Mouse (Mus musculus) layer of hippocampus, postnatal 14 days (tissue): ENCODE measurements around the gene Gp1ba. TPM values are rescaled to one million over a fixed set of nuclear protein-coding genes. Genes with fewer than 3 reads are reported as not detected.
A peak's percentile ranks its signal among the peaks of the same experiment; 100 is the strongest.

ENCODE experiments used
- DNase-seq, 2 experiments: peaks; one replicate each; pipeline ENCODE4 v3.0.0; 2021 to 2022; ENCODE audit warnings: low spot score in 2 of 2, mixed read lengths in 1 of 2
- total RNA-seq, 2 experiments: library from RNA; stranded (reverse); gene quantifications; 2 replicates each; pipeline ENCODE4 v1.2.3; 2021

The Gp1ba gene
- total RNA-seq, 2 experiments from 2014 or later = not detected

GRCm38 (mm10) chr11:70628431-70628830 lies 10.5 kb upstream of the Gp1ba start:
- DNase-seq = no peak

- DNase-seq = no peak
Measured at GRCm38 (mm10) chr11:70629557-70629956, 9.4 kb upstream of the Gp1ba start.

- no peak for DNase-seq
Measured at GRCm38 (mm10) chr11:70630129-70630528, 8.8 kb upstream of the Gp1ba start.

DNA sequence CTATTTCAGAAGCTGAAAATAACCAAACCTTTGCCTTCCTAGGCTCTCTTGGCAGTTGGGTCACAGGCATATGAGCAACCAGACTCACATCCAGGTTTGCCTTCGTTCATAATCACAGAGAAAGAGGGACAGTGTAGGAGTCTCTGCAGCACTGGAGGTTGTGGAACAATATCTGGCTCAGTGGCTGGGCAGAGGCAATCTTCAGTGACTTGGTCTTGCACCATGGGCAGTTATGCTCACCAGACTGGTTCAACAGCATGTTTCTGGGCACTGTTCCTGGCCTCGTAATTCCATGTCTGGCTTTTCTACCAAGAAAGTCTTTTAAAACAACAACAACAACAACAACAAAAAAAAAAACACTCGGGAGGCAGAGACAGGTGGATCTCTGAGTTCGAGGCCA lies 3.3 kb upstream of the Gp1ba start:
- DNase-seq = no peak

DNA sequence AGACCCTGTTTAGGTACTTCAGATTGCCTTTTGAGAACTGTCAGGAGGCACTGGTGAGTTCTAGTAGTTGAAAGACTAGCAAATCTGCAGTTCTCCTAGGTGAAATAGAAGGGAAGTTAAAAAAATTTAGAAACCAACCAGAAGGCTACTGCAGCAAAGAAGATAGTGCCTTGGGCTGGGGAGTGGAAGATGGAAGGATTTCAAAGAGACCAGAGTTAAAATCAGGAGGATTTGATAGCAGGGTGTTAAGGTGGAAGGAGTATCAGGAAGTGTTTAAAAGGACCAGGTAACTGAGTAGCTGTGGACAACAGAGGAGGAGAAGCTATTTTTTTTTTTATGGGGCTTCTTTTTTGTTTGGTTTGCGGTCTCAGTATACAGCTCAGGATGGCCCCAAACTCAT lies 1.2 kb upstream of the Gp1ba start:
- no peak for DNase-seq

DNA sequence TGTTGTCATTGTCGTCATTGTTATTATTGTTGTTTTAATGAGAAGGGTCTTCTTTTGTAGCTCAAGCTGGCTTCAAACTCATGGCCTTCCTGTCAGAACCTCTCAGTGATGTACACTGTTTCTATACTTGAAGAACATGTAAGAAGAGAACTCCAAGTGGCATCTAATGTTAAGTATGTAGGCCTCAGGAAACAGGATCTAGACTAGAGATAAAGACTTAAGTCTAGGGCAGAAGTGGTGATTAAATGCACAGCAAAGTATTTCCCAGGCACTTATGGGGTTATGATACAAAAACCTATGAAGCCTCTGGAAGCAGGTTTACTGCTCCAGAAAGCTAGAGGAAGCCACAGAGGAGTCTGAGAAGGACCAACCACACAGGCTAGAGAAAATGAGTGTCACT lies 629 bp upstream of the Gp1ba start:
- DNase-seq = no peak

DNA sequence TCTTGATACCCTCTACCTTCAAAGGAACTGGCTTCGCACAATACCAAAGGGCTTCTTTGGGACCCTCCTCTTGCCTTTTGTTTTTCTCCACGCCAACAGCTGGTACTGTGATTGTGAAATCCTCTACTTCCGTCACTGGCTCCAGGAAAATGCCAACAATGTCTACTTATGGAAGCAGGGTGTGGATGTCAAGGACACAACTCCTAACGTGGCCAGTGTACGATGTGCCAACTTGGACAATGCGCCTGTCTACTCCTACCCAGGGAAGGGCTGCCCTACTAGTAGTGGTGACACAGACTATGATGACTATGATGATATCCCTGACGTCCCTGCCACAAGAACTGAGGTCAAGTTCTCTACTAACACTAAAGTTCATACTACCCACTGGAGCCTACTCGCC lies 1.1 kb downstream of the Gp1ba start:
- DNase-seq = no peak

DNA sequence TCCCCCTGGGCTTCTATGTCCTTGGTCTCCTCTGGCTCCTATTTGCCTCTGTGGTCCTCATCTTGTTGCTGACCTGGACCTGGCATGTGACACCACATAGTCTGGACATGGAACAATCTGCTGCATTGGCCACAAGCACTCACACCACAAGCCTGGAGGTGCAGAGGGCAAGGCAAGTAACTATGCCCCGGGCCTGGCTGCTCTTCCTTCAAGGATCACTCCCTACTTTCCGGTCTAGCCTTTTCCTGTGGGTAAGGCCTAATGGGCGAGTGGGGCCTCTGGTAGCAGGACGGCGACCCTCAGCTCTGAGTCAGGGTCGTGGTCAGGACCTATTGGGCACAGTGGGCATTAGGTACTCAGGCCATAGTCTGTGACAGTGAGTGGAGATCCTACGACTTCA lies 2.3 kb downstream of the Gp1ba start:
- DNase-seq = no peak

- no peak for DNase-seq
Measured at GRCm38 (mm10) chr11:70643051-70643450, 4.1 kb downstream of the Gp1ba start.

- DNase-seq = no peak
Measured at GRCm38 (mm10) chr11:70644564-70645103, 5.7 kb downstream of the Gp1ba start.

- DNase-seq = no peak
Measured at GRCm38 (mm10) chr11:70645461-70646258, 6.7 kb downstream of the Gp1ba start.

DNA sequence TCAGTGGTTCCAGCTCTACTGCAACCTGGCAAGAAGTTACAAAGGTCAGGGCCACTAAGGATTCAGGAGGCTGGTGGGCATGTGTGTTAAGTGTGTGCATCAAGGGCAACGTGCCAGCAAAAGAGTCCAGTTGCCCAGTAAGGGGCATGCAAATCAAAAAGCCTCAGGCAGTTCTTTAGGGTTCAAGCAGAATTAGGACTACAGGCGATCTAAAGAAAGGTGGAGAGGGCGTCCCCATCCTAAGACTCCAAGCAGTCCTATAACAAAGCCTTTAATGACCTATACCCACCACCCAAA lies 7.3 kb downstream of the Gp1ba start:
- no peak for DNase-seq

DNA sequence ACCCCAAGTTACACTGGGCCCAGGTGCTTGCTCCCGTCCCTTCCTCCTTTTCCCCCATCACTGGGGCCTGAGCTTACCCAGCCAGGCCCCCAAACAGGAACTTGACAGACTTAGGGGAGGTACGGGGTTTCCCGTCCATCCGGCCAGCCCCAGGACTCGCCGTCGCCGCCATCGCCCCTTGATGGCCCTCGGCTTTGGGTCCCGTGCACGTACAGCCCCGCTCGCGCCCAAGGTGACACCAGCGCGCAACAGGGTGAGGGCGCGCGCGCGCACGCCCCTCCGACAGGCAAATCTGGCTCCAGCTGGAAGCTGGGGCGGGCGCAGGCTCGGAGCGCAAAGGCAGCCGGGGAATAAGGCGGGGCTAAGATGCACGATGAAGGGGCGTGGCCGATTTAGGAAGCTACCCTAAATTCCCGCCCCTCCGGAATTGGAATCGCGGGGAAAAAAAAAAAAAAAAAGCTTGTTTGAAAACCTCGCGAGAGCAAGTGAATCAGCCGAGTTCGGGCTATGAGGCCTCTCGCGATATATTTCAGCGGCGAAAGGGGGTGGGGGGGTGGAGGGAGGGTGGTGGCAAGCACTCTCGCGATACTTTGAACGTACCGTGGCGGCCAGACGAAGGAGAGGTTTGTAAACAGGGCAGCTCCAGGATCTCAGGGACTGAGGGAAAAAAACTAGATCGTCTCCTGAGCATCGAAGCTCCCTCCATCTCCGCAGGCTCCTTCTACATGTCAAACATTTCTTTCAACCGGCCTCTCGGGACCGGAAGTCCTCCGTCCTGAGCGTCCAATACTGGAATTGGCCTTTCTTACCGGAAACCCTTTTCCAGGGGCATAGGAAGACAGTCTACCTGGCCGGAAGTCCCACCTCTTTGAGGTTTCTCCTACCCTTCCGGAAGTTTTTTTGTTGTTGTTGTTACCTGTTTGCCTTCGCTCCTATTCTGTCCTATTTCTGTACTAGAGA lies 8.0 kb downstream of the Gp1ba start, which contains the start of the genes Rnf167 and Slc25a11:
Gene Rnf167, plus strand, starts transcription at position 545 of the 960 bp plus-strand sequence.
Gene Slc25a11, minus strand, starts transcription at position 789 of the 960 bp plus-strand sequence.
- DNase-seq = peak; percentile 94 to 98

- DNase-seq = no peak
Measured at GRCm38 (mm10) chr11:70647716-70648420, 8.9 kb downstream of the Gp1ba start.

GRCm38 (mm10) chr11:70648512-70648911 lies 9.6 kb downstream of the Gp1ba start:
- DNase-seq = no peak

GRCm38 (mm10) chr11:70649185-70649734 lies 10.3 kb downstream of the Gp1ba start:
- DNase-seq = no peak

- no peak for DNase-seq
Measured at GRCm38 (mm10) chr11:70650322-70651175, 11.6 kb downstream of the Gp1ba start.

GRCm38 (mm10) chr11:70651391-70651790 lies 12.5 kb downstream of the Gp1ba start:
- no peak for DNase-seq

DNA sequence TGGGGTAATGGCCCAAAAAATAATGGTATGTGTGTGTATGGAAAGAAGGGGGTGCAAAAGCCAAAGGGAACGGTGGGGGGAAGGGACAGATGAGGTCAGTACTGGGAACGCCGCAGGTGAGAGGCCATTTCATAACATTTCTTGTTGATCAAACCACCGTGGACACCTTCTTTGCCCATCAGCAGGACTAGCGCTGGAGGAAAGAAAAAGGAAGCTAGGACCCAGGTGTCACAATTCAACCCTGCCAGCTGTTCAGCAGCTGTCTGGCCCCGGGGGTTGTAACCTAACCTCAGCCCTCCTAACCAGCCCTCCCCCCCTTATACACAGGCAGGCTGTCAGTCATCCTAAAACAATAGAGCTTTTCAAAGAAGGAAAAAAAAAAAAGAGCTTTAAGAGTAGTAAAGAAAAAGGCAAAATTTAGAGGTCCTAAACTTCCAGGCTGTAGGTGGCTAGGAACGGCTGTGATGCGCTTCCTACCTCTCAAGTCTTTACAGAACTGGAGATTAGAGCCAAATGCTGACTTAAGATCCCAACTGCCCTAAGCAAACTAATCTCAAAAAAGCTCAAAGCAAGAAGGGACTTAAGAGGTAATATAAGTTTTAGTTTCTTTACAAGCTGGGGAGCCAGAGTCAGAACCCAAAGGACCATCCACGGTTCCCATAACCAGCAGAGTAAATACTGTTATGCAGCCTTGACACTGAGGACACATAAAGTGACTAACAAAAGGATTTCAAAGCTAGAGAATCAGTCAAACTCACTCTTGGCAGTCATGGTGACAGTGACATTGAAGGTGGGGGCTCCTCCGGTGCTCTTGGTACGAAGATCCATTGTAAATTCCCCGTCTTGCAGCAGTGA lies 13.3 kb downstream of the Gp1ba start:
- no peak for DNase-seq
